Mouse (Mus musculus) small intestine, adult 2 months (tissue): ENCODE measurements around the gene Prkg1. TPM values are rescaled to one million over a fixed set of nuclear protein-coding genes. Genes with fewer than 3 reads are reported as not detected.

ENCODE experiments used
- H3K27ac ChIP-seq: fragments of 200-500 bp; 2 replicates; pipeline ENCODE4 v1.5.1; 2012; ENCODE audit warnings: low read depth, low read length, control low read depth, inconsistent platforms; ENCODE audit not compliant: insufficient read depth
- H3K27me3 ChIP-seq: fragments of 200-500 bp; 2 replicates; pipeline ENCODE4 v1.6.1; 2012; ENCODE audit warnings: mild to moderate bottlenecking, moderate library complexity, low read length, inconsistent platforms; ENCODE audit not compliant: control insufficient read depth, insufficient read depth
- H3K36me3 ChIP-seq: fragments of 200-500 bp; 2 replicates; pipeline ENCODE4 v1.6.1; 2012; ENCODE audit warnings: mild to moderate bottlenecking, low read length, control low read depth, inconsistent platforms; ENCODE audit not compliant: control insufficient read depth, insufficient read depth
- H3K4me1 ChIP-seq: fragments of 200-500 bp; 2 replicates; pipeline ENCODE4 v1.6.1; 2012; ENCODE audit warnings: low read length, inconsistent platforms, mixed read lengths; ENCODE audit not compliant: control insufficient read depth, insufficient read depth, insufficient read length
- H3K4me3 ChIP-seq: fragments of 200-500 bp; 2 replicates; pipeline ENCODE4 v1.5.1; 2012; ENCODE audit warnings: low read depth, mild to moderate bottlenecking, control low read depth, inconsistent platforms, low read length, moderate library complexity
- CTCF ChIP-seq: fragments of 200-500 bp; IDR thresholded peaks from 2 replicates; pipeline ENCODE4 v1.5.1; 2012; ENCODE audit warnings: low read depth, mild to moderate bottlenecking, control low read depth, inconsistent platforms, low read length, moderate library complexity, mixed read lengths; ENCODE audit not compliant: insufficient replicate concordance, insufficient read length; ENCODE audit errors: extremely low read depth
- POLR2A ChIP-seq: fragments of 200-500 bp; IDR thresholded peaks from 2 replicates; pipeline ENCODE4 v1.6.1; 2012; ENCODE audit warnings: low read depth, mild to moderate bottlenecking, control low read depth, inconsistent platforms, low read length, moderate library complexity
- WGBS: fragments of 180-500 bp; shearing (Covaris S2); methylation state at CpG from one replicate; pipeline ENCODE4 v1.1.7; 2018; 5-methylcytosine and 5-hydroxymethylcytosine counted together
- polyA plus RNA-seq: library from polyadenylated mRNA; depleted of rRNA; stranded (reverse); fragments of >200 nt; gene quantifications from 2 replicates; pipeline ENCODE4 v1.2.3, GENCODE M21; 2012

Gene Prkg1
- polyA plus RNA-seq, 1 experiment: 1.0 TPM

DNA sequence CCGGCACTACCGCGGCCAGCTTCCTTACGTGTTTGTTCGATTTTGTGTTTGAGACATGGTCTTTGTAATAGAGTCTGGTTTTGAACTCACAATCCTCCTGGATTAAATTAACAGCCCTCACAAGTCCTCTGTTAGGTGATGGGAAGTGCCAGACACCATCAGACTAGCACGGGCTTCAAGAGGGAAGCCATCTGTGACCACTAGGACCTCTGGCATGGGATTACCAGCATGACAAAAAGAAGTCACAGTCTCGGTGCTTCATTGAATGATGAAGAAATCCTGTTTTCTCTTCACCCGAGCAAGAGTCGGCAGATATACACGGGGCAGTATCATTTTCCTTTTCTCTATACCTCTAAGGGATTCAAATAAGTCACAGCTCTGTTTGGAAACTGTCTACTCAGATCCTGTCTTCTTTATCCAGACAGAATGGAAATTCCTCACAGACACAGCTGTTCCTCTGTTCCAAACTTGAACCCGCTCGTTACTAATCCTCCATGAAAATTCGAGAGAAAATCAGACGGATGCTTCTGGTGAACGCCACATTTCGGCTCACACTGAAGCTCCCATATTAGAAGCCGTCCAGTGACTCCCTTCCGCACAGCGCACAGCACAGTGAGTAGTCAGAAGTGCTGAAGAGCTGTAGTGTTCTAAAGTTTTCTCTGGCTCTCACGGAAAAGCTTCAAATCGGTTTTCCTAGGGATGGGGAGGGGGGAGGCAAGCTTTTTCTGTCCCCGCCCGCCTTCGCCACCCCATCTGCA is 690.7 kb downstream of the Prkg1 start:
- no peaks in the 10 kb centered on the region for H3K27me3 ChIP-seq
- H3K4me1 ChIP-seq: no peaks in the 10 kb centered on the region
- H3K27ac ChIP-seq: no peak overlapping the region
- no peaks in the 10 kb centered on the region for H3K36me3 ChIP-seq
- no peak overlapping the region for H3K4me3 ChIP-seq
- TF ChIP-seq CTCF (no peak), POLR2A (no peak)
- 69% methylated on average over 24 of the region's 24 CpGs for WGBS

DNA sequence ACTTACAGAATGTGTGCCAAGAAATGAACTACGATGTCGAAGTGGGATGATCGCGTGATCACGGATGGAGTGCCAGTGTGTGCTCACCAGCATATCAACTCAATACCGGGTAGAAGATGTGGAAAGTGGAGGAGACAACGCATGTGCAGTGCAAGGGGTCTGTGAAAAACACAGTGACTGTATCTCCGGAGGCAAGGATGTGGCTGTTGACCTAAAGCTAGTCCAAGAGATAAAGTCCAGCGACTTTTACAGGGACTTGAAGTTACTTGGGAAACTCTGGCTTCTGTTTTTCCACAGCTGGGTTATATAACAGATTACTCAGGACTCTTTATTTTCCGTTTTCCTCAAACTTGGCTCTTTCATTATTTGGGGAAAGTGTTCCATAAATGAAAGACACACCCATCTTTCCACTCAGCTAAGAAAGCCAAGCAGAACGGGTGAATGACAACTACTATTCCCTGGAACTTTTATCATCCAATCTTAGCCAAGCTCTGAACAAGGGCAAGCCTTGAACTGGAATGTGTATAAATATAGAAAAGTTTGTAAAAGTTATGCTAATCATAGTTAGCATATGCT is 699.5 kb downstream of the Prkg1 start:
- H3K27me3 ChIP-seq: no peaks in the 10 kb centered on the region
- H3K4me3 ChIP-seq: no peak overlapping the region
- TF ChIP-seq CTCF (no peak), POLR2A (no peak)
- no peaks in the 10 kb centered on the region for H3K36me3 ChIP-seq
- WGBS: 65% methylated on average over 11 of the region's 11 CpGs
- H3K27ac ChIP-seq: no peak overlapping the region
- no peaks in the 10 kb centered on the region for H3K4me1 ChIP-seq

DNA sequence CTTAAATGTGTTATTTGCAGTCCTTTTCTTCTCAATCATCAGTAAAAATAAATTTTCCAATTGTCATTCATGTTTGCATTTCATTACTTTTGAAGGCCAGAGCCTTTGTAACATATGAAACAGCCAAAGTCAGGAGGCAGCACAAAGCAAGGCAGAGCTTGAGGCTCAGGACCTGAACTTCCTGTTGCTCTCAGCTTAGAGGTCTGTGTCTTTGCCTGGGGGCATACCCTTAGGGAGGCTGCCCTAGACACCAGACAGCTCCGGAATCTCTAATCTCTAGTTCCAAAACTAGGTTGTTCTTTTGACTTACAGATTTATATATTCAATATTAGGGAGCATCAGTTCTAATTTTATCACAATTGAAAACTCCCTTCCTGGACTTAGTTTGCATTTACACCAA is 700.1 kb downstream of the Prkg1 start:
- TF ChIP-seq POLR2A (no peak), CTCF (no peak)
- H3K36me3 ChIP-seq: no peaks in the 10 kb centered on the region
- 81% methylated on average over 1 of the region's 1 CpGs for WGBS
- no peak overlapping the region for H3K4me3 ChIP-seq
- H3K4me1 ChIP-seq: no peaks in the 10 kb centered on the region
- H3K27me3 ChIP-seq: no peaks in the 10 kb centered on the region
- H3K27ac ChIP-seq: no peak overlapping the region

DNA sequence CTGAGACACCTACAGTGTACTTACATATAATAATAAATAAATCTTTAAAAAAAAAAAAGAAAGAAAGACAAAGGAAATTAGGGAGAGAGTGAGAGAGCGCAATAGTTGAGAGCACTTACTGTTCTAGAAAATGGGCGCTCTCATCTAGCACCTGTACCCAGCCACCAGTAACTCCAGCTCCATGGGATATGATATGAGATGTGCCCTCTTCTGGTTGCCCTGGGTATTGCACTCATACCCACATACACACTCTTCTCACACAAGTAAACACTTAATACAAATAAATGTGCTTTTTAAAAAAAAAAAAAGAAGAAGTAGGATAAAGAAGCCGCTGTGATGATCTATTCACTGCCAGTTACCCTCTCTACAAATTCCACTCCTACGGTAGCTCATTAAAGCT is 718.2 kb downstream of the Prkg1 start:
- WGBS: 95% methylated on average over 4 of the region's 4 CpGs
- TF ChIP-seq POLR2A (no peak), CTCF (no peak)
- H3K27me3 ChIP-seq: no peaks in the 10 kb centered on the region
- H3K4me1 ChIP-seq: no peaks in the 10 kb centered on the region
- H3K27ac ChIP-seq: no peak overlapping the region
- no peak overlapping the region for H3K4me3 ChIP-seq
- H3K36me3 ChIP-seq: no peaks in the 10 kb centered on the region

DNA sequence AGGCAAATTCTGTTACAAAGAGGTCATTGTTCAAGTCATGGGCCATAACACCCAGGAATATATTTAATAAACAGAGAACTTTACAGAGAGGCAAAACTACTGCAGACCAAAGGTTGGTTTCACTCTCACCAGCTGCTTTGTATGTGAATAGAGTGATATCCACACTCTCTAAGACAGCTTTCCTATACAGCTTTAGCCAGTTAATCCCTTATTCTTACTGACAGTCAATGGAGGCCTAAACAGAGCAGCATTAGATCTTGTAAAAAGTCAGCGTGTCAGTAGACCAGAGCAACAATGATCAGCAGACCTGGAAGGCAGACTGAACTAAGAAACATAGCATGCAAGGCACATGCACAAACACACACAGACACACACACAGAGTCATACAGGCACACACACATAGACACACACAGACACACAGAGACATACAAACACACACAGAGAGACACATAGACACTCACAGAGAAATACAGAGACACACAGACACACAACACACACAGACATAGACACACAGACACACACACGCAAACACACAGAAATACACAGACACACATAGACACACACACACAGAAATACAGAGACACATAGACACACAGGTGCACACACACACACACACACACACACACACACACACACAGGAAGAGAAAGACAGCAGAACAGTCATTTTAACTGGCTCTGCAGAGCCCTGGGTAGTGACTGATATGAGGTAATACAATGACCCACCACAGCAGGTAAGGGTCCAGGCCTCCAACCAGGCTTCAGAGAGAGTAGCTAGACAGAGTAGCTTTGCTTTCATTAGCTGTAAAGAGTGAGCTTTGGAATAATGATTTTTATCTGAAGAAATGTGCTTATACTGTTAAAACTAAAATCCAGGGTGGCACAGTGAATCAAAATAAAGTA is 723.6 kb downstream of the Prkg1 start:
- H3K36me3 ChIP-seq: no peaks in the 10 kb centered on the region
- WGBS: 72% methylated on average over 2 of the region's 2 CpGs
- TF ChIP-seq POLR2A (no peak), CTCF (no peak)

DNA sequence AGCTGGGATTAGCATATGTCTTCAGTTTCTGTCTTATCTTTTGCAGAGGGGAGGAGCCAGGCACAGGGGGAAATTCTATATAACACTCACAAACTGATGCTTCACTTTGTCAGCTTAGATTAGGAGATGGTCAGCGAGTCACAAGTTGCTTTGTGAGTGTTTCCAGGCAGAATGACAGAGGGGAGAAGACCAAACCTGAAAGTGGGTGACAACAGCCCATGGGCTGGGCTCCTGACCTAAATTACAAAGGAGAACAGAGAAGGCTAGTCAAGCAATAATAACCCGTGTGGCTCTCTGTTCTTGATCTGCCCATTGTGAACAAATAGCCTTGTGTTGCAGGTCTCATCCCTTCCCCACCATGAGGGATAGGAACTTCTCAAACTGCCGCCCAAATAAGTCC is 725.9 kb downstream of the Prkg1 start:
- Histone ChIP-seq H3K36me3 (no peaks in the 10 kb centered on the region), H3K4me3 (no peak overlapping the region), H3K27ac (no peak overlapping the region), H3K4me1 (no peaks in the 10 kb centered on the region), H3K27me3 (no peaks in the 10 kb centered on the region)
- 80% methylated on average over 3 of the region's 3 CpGs for WGBS
- TF ChIP-seq CTCF (no peak), POLR2A (no peak)

More for the DNA sequence above, 723.6 kb downstream of the Prkg1 start:
- Histone ChIP-seq H3K27me3 (no peaks in the 10 kb centered on the region), H3K4me3 (no peak overlapping the region), H3K4me1 (no peaks in the 10 kb centered on the region), H3K27ac (no peak overlapping the region)

DNA sequence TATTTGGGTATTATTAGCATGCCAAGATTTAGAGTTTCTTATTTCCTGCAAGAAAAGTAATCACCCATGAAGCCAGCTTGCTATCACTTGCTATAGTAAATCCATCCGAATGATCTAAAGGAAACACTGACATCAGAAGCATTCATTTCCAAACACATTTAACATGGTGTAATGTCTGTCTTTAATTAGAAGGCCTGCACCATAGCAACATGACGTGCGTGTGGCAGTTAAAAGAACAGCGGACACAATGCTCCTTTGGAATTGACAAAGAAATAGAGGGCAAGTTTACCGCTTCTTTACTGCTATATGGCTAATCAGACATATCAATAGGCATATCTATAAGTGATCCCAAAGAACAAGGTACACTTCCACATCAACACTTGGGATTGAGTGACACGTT is 733.2 kb downstream of the Prkg1 start:
- Histone ChIP-seq H3K4me3 (no peak overlapping the region), H3K36me3 (no peaks in the 10 kb centered on the region), H3K27ac (no peak overlapping the region), H3K27me3 (no peaks in the 10 kb centered on the region), H3K4me1 (no peaks in the 10 kb centered on the region)
- TF ChIP-seq CTCF (no peak), POLR2A (no peak)
- 89% methylated on average over 6 of the region's 6 CpGs for WGBS
